Mouse (Mus musculus) adrenal gland, adult 2 months (tissue): ENCODE data around the gene Tdrd1. TPM values are rescaled to one million over a fixed set of nuclear protein-coding genes. Genes with fewer than 3 reads are reported as not detected.
A peak's percentile ranks its signal among the peaks of the same experiment; 100 is the strongest.

Source experiments
- DNase-seq: peaks from one replicate; pipeline ENCODE4 v3.0.0; 2021
- polyA plus RNA-seq: library from polyadenylated mRNA; depleted of rRNA; stranded (reverse); fragments of >200 nt; gene quantifications from 2 replicates; pipeline ENCODE4 v1.2.3, GENCODE M21; 2012
- total RNA-seq, 2 experiments: library from RNA; stranded (reverse); gene quantifications; 2 replicates each; pipeline ENCODE4 v1.2.3; 2021

Tdrd1 gene
- total and polyA plus RNA-seq, 3 experiments: not detected

DNA sequence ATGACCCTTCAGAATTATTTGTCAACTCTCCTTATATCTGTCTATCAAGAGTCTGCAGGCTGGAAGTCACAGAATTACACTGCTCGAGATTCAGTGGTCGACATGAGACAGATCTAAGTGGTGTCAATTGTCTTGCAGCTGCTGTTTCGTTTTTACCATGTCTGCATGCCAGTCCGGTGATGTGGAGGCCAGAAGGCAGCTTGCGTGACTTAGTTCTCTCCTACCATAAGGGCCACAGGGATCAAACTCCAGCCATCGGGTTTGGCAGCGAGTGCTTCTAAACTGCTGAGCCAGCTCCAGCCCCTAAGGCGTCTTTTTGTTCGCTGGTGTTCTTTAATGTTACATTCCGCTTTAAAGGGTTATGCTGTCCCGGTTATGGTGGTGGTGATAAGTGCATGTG is 2.3 kb downstream of the Tdrd1 start:
- DNase-seq: no peak

DNA sequence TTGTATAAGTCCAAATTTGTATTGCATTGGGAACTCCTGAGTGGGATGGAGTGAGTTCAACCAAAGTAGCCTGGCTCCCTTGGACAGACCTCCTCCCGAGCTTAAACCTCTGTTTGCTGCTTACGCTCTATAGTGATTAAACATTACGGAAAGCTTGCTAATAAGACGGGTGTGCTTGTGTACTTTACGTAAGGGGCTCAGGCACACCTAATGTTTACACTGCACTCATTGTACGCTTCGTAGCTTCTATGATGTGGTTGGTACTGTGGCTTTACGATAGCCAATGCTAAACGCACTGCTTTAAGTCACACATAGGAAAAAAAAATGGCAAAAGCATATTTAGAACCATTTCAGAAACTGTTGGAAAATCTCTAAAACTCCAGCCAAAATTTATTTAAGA is 3.3 kb downstream of the Tdrd1 start:
- no peak for DNase-seq

DNA sequence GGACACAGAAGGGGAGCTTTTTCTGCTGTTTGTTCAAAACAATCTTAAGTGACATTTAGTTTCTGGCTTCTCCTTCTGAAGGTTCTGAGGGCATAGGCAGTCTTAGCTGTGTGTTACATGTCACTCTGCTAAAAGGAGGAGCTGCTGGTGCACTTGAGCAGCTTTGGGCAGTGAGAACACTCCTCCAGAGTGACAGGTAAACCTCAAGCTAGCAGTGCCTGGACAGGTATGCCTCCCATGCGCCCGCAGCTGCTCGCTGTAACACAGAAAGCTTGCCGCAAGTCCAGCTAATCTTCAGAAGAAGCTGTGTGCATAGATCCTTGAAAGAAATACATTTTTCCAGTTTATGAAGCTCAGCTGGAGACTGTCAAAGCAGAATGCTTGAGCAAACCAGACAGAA is 4.2 kb downstream of the Tdrd1 start:
- no peak for DNase-seq

DNA sequence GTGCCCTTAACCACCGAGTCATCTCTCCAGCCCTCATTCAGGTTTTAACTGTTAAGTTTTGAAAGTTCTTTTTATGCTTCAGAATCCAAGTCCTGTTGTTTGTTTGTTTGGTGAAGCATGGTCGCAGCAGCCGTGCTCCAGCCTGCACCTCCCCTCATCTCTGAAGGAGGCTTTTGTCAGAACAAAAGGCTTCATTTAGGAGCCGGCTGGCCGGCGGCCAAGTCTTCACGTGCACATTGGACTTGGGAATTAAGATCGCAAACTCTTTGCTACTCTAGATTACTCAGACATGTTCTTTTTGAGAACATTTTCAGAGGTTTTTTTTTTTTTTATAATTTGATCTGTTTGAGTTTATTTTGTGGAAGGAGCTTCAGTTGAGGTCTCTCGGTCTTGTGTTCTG is 9.3 kb downstream of the Tdrd1 start:
- DNase-seq: no peak

DNA sequence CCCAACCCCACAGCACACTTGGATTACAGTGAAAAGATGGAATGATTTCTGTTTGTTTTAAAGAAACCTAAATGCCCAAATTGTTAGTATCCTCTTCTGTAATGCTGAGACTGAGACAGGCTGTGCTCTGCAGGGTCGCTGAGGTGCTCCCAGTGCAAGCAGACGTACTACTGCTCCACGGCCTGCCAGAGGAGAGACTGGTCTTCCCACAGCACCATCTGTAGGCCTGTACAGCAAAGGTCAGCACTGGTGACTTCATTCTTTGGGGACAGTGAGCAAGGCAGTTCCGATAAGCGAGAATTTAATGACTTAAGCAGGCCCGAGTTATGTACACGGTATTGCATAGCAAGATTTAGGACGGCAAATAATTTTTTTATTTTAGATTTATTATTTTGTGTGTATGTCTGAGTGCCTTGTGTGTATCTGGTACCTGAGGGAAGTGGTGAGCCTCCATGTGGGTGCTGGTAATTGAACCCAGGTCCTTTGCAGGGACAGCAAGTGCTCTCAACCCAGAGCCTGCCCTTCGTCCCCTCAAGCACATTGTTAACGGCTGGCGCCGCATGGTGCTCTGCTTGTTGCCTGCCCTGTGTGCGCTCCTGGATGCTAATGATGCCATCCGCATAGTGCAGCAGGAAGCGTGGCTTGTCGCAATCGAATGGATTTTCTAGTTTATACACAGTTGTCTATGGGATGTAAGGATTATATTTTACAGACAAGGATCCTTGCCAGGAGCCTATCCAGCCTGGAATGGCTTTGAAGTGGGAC is 13.1 kb downstream of the Tdrd1 start:
- no peak for DNase-seq

DNA sequence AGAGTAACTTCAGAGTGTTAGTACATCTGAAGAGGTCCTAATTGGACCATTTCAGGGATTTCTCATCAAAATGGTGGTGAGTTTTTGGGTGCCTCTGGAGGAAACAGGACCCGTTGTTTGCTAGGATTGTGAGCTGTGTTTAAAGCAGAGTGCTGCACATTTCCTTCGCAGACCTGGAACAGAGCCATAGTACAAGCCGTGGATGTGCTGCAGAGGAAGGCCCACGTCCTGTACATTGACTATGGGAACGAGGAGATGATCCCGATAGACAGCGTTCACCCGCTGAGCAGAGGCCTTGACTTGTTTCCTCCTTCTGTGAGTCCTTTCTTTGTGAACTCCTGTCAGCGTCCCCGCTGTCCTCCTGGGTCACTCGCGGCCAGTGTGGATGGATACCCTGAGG is 17.0 kb downstream of the Tdrd1 start:
- DNase-seq: no peak

DNA sequence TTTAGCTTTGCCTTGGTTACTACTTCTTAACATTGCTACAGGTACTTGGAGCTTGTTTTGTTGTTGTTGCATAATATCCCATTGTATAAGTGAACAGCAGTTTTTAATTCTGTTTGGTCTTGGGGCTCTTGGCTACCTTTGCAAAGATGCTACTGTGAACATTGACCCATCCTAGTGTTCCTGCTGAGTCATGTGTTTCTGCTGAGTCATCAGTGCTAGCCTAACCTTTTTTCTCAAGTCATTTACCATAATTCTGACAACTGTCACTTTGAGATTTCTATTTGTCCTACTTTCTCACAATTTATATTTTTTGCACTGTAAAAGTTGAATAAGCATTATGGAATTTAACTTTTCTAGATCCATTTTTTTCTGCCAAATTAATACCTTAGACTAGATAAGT is 26.6 kb downstream of the Tdrd1 start:
- DNase-seq: no peak

DNA sequence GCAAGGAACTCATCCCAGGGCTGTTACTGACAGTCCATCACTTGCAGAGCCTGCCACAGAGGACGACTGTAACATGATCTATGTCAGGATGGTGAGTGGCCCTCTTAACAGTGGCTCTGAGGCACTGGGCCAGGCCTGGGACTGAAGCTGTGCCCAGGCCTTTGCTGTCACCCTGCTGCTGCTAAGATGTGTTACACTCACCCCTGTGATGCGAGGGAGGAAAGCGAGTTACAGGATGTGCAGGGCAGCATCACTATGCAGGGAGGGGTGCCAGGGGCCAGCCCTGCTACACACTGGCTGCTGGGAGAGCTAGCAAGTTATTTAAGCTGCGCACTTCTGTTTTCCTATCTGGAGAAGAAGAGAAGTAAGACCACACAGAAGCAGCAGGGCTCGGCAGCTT is 30.4 kb downstream of the Tdrd1 start:
- no peak for DNase-seq

DNA sequence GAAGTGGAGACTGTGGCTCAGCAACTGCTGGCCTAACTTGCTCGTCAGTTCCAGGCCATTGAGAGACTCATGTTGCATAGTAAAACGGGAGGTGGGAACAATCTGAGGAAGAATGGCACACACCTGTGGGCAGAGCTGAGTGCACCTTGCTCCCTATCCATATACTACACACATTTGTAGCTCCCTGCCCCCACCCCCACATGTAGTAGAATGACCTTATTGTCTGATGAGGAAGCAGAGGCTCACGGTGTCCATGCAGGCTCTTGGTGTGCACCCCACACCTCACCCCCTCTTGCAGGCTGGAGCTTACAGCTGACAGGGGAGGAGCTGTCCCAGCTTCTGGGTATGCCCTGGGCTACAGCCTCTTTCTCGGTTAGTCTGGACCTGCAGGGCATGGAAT is 41.7 kb downstream of the Tdrd1 start:
- no peak for DNase-seq

DNA sequence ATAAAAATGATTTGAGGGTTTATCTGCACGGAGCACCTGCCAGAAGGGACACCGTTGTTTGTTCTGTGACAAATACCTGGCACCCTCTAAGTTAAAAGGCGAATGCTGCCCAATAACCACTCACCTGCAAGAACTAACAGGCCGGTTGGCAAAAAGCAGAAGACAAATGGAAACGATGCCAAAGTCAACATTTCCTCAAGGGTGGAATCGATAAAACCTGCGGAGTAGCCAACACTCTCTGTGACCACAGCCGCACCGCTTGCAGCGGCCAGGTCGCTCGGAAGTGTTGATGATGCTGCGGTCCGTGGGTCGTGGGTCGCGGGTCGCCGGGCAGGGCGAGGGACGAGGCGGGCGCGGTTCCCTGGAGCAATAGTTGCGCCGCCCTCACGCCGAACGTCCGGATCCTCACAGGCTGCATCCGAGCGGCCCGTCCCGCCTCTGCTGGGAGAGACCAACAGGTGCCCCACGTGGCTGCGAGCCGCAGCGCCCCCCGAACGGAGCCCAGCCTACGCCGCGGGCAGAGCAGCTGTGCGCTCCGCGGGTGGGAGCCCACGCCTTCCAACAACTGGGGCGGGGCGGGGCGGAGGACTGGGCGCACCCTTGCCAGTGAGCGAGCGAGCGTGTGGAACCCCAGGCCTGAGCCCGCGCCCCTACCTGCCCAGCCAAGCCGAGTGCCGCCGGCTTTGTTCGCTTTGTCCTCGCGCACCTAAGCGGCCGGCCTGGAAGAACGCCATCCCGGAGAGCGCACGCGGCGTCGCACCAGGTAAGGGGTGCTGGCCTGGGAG is 48.0 kb downstream of the Tdrd1 start, which contains the start of gene Vwa2:
Gene Vwa2, plus strand, starts transcription at position 434 of the 785 bp plus-strand sequence.
- DNase-seq: peak; percentile 10

DNA sequence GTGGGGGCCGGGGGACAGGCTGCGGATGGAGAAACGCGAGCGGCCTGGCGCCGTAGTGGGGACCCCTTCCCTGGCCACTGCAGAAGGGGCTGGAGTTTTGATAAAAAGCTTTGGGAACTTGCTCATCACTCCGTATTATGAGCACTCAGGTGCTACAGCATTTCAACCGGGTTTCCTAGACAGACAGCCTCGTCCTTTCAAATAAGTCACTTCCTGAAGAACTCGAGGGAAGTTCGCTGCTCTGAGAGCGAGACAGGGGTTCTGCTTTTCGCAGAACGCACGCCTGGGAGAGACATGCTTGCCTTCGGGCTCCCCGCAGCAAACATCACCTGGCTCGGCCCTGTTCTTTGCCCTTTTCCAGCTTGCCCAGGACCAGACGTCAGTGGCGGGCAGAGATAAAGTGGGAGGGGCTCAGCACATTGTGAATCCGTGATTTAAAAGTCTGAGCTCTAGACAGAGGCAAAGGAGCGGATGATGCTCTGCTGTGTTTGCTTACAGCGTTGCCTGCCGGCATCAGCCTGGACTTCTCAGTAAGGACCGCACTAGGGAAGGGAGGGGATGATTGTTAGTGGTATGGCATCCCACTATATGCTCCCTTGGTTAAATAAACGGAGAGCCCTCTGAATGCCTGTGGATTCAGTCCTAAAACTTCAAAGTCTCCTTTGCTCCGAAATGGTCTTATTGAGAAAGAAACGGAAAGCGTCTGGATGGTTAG is 48.7 kb downstream of the Tdrd1 start:
- no peak for DNase-seq

DNA sequence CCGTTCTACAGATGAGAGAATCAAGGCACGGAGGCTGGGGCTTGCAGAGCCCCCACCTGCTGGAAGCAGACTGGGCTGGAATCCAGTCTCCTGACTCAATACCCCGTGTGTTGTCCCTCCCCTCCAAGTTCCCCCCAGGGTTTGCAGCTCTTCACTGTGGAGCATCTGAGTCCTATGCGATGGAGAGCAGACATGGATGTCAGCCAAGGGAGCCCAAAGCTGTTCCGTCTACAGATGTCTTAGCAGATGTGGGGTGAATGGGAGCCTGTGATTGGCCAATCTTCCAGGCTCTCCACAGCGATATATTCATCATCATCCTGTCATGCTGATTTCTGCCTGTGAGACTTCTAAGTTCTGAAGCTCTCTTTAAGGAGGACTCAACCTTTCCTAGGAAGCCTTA is 51.4 kb downstream of the Tdrd1 start:
- no peak for DNase-seq

DNA sequence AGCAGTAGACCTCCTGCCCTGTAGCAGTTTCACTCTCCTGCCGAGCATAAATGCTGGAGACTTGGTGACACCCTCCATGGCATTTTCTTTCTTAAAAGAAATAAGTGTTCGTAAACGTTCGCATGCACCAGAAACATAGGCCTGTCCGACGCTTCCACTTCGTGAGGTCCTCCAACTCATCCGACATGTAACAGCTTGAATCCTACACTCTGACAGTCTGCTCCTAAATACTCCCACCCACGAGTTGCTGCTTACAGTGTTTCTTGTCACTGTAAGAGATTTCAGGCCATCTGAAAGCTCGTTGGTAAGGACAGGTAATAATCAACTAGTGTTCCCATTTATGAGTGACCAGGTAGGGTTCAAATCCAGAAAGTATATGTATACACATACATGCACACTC is 61.9 kb downstream of the Tdrd1 start:
- no peak for DNase-seq

DNA sequence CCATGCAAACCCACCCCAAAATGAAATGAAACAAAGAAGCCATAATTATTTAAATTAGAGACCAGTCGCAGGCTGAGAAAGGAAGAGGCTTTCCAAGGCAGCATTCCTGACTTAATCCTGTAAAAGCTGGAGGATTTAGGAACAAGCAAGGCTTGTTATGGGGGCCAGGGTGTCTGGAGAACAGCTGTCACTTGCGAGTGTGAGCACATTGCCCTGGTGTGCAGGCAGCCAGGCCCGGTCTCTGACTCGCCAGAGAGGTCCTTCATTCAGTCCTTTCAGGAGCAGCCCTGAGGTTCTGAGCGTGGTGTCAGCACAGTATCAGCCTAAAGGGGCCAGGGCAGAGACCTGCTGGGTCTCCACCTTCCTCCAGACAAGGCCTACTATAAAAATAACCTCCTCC is 62.6 kb downstream of the Tdrd1 start:
- no peak for DNase-seq

DNA sequence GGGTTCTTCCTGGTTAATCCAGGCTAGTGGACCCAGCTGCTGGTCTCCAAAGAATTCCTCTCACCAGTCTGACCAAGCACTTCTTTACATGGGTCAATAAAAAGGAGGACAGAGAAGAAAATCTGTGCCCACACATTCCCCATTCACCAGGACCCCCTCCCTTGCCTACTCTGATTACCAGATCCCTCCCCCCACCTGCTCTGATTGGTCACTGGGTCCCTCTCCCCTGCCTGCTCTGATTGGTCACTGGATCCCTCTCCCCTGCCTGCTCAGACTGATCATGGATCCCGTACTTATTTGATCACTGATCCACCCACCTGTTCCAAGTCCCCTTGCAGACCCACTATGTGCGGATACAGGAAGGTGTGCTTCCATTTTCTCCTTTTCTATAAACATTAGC is 65.4 kb downstream of the Tdrd1 start:
- DNase-seq: no peak

DNA sequence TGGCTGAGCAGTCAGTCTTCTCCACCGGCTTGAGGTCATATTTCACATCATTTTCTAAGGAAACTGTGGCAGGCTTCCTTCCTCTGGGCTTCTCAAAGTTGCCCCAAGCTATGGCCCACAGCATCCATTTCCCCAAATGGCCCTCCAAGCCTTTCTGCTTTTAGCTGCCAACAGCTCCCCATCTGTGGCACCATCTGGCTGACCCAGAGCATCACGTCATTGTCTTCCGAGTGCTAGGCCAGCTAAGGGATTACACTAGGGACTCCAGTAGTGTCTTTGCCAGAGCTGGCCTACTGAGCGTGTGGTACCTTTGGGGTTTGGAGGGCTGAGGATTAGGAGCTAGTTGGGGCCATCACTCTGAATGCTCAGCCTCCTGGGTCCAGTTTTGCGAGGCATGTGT is 66.6 kb downstream of the Tdrd1 start:
- DNase-seq: no peak

DNA sequence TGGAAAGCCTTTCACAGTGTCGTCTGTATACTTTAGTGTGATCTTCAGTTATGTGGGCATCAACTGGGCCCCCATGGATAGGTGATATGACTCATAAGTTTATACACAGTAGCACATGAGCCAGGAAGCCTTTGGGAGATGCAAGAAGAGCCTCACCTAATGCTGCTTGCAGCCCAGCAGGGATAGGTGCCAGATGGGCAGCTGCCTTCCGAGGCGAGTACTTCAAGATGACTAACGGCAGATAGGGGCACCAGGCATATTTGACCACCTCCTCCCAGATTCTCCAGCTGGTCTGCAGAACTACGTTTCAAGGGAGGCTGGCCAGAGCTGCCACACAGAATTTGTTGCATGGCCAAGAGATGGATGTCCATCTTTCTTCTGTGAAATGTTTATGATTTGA is 67.3 kb downstream of the Tdrd1 start:
- DNase-seq: no peak

DNA sequence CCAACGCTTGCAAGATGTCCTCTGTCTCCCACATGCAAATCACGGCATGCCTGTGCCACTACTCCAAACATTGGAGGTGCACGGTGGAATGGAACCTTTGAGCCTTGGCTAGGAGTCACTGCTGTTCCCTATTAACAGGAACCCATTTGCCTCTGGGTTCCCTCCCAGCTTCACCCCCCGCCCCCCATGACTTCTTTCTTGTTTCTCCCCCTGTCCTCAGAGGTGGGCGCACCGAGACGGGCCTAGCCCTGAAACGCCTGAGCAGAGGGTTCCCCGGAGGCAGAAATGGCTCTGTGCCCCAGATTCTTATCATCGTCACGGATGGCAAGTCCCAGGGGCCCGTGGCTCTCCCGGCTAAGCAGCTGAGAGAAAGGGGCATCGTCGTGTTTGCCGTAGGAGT is 71.6 kb downstream of the Tdrd1 start:
- DNase-seq: no peak

DNA sequence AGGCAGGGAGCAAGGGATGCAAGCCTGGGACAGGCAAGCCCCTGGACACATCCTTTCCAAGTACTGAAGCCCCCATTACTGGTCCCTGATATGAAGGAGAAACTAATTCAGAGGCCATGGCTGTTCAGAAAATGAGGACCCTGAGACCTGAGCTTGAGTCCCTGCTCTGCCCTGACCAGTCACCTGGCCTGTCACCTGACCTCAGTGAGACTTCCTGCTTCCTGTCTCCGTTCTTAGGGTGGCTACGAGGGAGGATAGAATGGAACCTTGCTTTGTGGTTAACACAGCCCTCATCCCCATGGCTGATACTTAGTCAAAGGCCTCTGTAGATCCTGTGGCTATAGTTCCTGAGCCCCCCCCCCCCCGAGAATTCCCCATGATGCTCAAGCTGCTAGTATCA is 78.1 kb downstream of the Tdrd1 start:
- no peak for DNase-seq

DNA sequence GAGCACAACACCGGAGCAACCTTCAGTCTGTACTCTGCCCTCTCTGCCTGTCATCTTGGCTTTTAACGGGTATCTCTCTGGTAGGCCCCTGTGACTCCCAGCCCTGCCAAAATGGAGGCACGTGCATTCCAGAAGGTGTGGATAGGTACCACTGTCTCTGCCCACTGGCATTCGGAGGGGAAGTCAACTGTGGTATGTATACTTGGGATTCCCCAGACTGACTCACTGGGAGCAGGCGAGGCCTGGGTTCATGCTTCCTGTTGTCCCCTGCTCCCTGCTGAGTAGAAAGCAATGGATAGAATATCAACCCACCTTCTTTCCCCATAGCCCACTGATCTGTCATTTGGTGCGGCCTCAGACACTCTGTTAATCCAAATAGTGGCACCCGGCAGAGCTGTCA is 79.4 kb downstream of the Tdrd1 start:
- no peak for DNase-seq

DNA sequence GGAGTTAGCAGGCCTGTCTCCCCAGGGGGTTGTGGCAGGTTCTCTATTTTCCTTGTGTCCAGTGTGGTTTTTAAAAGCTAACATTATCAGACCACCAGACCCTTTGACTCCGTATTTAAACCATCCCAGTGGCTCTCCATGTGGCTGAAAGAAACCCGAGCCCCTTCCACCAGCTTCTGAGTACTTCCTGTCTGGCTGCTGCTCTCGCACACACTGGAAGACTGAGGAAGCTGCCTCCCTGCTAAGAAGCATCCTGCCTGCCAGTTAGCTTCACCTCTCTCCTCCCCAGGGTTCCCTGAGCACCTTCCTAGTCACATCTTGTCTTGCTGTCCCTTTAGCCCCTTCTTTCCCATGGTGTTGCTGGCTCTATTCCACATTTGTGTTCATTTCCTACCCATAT is 81.8 kb downstream of the Tdrd1 start:
- DNase-seq: no peak

DNA sequence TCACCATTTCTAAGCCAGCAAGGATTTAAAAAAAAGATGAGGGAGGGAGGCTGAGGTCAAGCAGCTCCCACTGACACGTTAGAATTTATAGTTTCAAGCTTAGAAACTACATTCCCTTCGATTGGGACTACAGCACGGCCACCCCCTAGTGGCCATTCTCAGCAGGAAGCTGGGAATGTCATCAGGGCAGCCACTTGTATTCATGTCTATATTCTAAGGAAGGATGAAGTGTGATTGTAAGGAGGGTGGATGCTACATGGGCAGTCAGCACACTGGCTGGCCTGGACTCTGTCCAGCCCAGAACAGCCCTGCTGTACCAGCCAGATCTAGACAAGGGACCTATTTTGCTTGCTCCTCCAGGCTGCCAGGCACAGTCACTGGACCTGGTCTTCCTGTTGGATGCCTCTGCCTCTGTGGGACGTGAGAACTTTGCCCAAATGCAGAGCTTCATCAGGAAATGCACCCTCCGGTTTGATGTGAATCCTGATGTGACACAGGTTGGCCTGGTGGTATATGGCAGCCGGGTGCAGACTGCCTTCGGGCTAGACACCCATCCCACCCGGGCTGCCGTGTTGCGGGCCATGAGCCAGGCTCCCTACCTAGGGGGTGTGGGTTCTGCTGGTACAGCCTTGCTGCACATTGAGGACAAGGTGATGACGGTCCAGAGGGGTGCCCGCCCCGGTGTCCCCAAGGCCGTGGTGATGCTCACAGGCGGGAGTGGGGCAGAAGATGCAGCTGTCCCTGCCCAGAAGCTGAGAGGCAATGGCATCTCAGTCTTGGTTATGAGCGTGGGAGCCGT is 82.7 kb downstream of the Tdrd1 start:
- peak; percentile 18 for DNase-seq
